Mouse (Mus musculus): ENCODE measurements at regions not wholly inside any gene's neighbourhood (a gene's known extent, or its start where the extent isn't known, plus 50 kb on each side); places are given as distances from the start of the nearest gene placed in this dataset.

DNA sequence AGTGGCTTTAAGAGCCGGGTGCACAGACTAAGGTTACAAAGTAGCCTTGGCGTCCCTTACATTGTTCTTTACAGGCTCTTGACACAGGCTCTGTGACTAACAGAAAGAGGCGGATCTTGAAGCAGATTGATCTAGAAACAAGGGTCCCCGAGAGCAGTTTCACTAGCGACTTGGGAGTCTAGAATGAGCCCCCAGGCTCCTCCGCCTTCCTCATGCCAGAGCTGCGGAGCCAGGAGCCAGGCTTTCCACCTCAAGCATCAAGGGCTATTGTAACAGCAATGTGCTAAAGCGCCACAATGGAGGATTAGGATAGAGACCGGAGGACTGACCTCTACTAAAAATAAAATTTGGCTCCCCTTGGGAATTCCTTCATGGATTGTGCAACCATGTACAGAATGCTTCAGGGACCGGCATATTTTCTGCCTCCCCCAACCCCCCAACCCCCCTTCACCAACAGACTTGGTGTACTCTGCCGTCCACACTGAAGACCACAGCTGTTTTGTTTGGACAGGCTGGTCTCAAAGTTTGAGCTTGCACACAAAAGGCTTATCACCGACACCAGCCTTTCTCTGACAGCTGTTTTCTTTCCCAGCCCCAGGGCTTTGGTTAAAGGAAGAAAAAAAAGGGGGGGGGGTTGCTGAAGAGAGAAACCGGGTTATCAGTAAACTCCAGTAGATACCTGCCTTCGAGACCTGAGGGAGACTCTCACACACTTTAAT lies 60.2 kb upstream of the Gm10295 start:
- TF ChIP-seq CTCF (IDR thresholded peaks at IDR 0.05; ENCODE audit: borderline replicate concordance, extremely low read depth, insufficient read depth, insufficient read length) (no peak), POLR2A (IDR thresholded peaks at IDR 0.05; ENCODE audit: borderline replicate concordance, extremely low read depth, insufficient read depth, insufficient read length, poor library complexity, severe bottlenecking) (no peak)
